Mouse (Mus musculus) gastrocnemius, postnatal 10 days (tissue): Measurements from ENCODE around the gene Miox. TPM values are rescaled to one million over a fixed set of nuclear protein-coding genes. Genes with fewer than 3 reads are reported as not detected.

ENCODE experiments used
- DNase-seq: peaks from one replicate; pipeline ENCODE4 v3.0.0; 2021; ENCODE audit warnings: mixed read lengths
- total RNA-seq, 2 experiments: library from RNA; stranded (reverse); gene quantifications; 2 replicates each; pipeline ENCODE4 v1.2.3; 2021

Miox gene
- total RNA-seq, 2 experiments from 2014 or later: not detected

- DNase-seq: no peak
These were observed 18.1 kb upstream of the Miox start for GRCm38 (mm10) chr15:89316146-89316545.

GRCm38 (mm10) chr15:89321264-89321663 is 12.9 kb upstream of the Miox start:
- no peak for DNase-seq

GRCm38 (mm10) chr15:89322670-89323522 is 11.3 kb upstream of the Miox start, which contains the start of gene Adm2:
TSS of gene Adm2 (plus strand) at chr15:89322720.
- no peak for DNase-seq

DNA sequence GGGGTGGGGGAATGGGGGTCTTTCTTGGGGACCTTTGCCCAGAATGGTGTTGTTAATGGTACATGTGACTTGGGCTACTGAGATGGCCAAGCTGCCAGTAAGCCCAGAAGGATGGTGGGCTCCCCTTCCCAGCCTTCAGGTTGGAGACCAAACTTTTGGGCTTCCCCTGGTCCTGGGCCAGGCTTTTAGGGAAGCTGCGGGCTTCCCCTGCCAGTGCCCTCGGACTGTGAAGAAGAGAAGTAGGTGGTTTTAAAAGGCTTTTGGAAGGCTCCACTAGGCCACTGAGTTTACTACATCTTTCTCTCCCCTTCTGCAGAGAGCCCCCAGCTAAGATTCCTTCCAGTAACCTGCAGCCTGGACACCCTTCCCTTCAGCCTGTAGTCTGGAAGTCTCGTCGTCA is 10.5 kb upstream of the Miox start:
- no peak for DNase-seq

DNA sequence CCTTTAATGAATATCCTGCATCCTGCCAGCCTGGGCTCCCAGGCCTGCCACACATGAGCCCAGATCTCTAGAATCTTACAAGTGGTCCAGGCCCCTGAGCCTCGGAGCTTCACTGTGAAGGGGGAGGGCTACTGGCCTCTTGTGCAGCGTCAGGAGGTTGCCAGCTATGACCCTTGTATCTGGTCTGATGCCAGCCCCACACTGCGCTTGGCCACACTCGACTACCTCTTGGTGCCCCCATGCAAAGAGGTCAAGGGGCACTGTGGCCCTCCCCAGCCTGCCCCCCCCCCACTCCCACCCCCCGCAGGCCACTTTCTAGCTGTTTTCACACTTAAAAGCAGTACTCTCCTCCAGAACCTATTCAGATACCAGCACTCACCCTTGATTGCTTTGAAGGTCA is 7.8 kb upstream of the Miox start:
- no peak for DNase-seq

DNA sequence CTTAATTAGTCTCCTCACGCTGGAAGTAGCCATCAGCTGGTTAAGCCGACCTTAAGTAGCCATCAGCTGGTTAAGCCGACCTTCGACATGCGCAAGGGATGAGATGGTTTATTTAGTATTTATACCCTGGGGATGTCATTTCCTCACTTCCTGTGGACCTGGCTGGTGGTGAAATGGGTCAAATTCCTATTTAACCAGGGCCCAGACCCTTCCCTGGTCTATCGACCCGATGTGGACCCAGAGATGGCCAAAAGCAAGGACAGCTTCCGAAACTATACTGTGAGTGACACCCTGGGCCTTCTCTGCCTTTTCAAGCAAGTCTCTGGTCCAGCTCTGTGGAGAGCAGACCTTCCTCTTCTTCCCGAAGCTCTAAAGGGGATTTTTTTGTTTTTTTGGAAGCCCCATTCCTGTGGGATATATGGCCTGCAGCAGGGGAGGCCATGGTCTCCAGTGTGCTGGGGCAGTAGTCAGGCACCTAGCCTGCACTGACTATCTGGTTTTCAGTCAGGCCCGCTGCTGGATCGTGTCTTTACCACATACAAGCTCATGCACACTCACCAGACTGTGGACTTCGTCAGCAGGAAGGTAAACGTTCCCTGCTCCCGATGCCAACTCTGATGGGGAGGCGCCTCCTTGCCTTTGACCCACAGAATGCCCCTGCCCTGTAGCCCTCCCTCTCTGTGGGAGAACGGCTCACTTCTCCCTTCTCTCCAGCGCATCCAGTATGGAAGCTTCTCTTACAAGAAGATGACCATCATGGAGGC is 758 bp downstream of the Miox start:
- no peak for DNase-seq

GRCm38 (mm10) chr15:89336422-89336821 is 2.2 kb downstream of the Miox start:
- no peak for DNase-seq

- no peak for DNase-seq
These were observed 5.5 kb downstream of the Miox start for GRCm38 (mm10) chr15:89339696-89340095.

DNA sequence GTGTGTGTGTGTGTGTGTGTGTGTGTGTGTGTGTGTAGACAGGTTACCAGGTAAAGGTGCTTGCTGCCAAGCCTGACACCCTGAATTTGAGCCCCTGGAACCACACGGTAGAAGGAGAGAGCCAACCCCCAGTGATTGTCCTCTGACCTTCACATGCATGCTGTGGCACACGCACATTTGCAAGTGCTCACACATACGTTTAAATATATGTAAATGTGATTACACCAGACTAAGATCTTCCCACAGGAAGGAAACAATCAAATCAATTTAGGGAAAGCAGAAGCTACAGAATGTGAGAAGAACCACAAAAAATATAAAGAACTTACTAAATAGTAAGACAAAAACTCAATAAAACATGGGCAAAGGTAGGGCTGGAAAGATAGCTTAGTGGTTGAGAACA is 5.9 kb downstream of the Miox start:
- no peak for DNase-seq

DNA sequence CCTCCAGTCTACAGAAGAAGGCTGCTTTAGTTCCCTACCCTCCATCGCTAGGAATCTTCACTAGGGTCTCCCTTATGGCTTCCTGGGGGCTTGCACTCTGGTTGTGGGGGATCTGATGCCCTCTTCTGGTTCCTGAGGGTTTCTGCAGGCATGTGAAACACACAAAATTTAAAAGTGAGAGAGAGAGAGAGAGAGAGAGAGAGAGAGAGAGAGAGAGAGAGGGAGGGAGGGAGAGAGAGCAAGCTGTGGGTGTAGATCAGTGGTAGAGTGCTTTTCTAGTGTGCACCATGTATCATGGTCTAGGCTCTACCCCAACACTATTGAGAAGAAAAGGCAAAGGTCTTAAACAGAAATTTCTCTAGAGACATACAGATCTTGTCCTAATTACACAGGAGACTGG is 7.5 kb downstream of the Miox start:
- DNase-seq: no peak

GRCm38 (mm10) chr15:89343325-89343724 is 9.1 kb downstream of the Miox start:
- DNase-seq: no peak

DNA sequence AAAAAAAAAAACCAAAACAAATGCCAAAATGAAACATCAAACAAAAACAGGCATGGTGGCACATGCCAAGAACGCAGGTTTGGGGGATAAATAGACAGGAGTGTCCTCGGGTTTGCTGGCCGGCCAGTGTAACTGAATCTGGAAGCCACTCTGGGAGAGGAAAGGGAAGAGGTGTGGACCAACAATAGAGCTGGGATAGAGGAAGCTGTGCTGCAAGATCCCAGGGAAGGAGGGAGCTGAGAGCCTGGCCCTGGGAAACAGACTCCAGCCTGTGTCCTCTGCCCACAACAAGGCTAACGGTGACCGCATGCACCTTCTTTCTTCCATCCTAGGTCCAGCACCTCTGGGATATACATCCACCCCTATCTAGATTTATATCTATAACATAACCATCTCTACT is 16.2 kb downstream of the Miox start:
- DNase-seq: no peak

GRCm38 (mm10) chr15:89351302-89351701 is 17.1 kb downstream of the Miox start:
- no peak for DNase-seq

DNA sequence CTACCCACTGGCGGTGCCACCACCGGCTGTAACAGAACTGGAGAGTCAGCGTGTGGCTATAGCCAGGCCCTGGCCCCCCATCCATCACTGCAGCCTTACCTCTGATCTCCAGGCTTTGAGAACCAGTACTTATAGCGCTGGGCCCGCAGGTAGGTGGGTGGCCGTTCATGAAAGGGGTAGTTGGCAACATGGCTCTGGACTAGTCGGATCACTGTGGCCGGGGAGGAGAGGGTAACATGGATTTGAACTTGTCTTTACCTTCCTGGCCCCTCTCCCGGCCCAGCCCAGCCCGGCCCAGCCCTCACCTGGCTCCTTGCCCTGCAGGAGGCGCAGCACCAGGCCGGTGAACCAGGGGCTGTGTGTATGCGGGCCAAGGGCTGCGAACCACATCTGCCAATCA is 17.9 kb downstream of the Miox start:
- DNase-seq: no peak

GRCm38 (mm10) chr15:89352795-89353194 is 18.6 kb downstream of the Miox start:
- no peak for DNase-seq

GRCm38 (mm10) chr15:89353837-89354236 is 19.6 kb downstream of the Miox start:
- no peak for DNase-seq

DNA sequence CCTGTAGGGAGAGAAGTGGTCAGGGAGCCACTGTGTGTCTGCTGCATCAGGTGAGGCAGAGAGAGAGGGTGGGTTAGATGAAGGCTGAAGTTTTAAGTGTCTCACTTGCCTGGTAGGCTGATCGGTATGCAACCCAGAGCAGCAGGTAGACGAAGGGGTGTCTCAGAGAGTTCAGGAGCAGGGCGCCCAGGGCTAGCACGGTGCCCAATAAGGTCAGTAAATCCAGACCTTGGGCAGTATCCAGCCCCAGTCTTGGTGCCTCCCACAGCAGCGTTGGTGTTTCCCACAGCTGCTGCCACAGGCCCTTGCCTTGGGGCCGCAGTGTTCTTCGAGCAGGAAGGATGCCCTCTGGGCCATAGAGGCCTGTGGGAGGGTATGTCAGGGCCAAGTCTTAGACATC is 20.3 kb downstream of the Miox start:
- DNase-seq: peak; percentile 12

GRCm38 (mm10) chr15:89355241-89356187 is 21.3 kb downstream of the Miox start, which contains the start of the genes Lmf2 and Ncaph2:
TSS of gene Lmf2 (minus strand) at chr15:89355659.
TSS of gene Ncaph2 (plus strand) at chr15:89355719.
- DNase-seq: peak; percentile 97

DNA sequence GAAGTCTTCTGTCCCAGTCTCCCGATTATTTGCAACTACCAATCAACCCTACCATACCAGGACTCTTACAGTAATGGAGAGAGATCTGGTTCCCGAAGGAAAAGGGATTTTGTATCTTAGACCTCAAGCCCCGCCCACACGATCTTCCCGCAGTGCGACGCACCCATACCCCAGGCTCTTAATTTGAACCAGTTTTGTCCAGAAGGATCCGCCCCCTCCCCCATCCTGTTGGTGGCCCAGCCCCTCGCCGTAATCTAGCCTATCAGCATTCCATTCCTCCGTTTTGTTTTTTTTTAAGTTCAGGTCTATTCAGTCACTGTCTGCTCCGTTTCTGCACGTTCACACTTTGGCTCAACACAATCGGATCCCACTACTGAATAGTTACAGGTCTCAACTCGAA is 22.2 kb downstream of the Miox start:
- DNase-seq: peak; percentile 68

DNA sequence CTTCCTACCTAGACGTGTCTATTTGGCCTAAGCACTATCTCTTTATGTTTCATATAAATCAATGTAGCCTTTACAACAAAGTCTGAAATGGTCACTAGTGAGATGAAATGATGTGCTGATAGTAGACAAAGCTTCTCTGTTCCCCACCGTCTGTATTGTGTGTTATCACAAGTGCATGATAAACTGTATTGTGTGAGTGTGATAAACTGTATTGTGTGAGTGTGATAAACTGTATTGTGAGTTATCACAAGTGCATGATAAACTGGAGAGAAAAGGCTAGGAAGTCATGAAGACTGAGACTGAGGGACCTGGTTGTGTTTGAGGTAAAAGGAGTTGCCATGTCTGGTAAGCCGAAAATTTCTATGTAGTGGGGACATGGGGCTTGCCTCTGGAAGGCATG is 24.6 kb downstream of the Miox start:
- no peak for DNase-seq

- no peak for DNase-seq
These were observed 28.9 kb downstream of the Miox start for GRCm38 (mm10) chr15:89363051-89363450.

DNA sequence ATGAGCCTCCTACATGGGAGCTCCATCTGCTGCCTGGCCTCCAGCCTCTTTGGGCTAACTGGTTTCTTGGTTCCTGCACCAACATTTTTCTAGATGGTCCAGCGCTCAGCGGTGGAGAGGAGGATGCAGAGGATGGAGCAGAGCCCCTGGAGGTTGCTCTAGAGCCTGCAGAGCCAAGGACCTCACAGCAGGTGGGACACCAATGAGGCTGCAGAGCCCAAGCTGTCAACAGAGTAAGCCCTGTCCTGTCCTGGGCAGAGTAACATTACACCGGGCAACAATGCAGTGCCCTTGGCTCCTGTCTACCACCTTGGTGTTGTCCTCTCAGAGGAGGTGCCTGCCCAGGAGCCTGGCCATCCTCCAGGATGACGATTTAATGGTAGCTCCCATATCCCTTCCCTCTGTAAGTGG is 30.9 kb downstream of the Miox start:
- DNase-seq: no peak
